Mouse (Mus musculus): ENCODE results near the gene Plet1. TPM values are rescaled to one million over a fixed set of nuclear protein-coding genes. Genes with fewer than 3 reads are reported as not detected.

The Plet1 gene
- polyA plus RNA-seq, 1 experiment: 86.0 TPM

DNA sequence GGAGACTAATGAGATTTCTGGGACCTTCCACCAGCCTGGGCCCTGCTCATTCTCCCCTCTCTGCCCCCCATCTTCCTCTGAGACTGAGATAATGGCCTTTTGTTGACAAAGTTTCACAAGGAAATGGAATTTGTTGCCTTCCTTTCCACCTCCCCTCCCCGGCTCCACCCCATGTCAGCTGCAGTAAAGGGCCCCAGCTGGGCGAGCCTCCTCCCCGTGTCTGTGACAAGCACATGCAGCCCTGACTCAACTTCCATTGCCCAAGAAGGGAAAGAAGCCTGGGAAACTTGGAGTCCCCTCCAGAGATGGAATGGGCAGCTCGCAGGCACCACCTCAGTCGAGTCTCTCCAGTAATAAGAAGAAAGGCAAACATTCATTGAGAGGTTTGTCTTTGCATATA lies 15.5 kb upstream of the Plet1 start:
- DNase-seq: no peak
- Histone ChIP-seq H3K4me3 (ENCODE audit: insufficient read depth, low read depth, low read length) (no peak overlapping the region), H3K36me3 (ENCODE audit: control insufficient read depth, insufficient read depth, low read length) (no peaks in the 10 kb centered on the region), H3K27ac (ENCODE audit: insufficient read depth, low read depth, low read length) (no peak overlapping the region), H3K27me3 (replicated peaks; ENCODE audit: control insufficient read depth, insufficient read depth, low read length) (no peaks in the 10 kb centered on the region), H3K4me1 (ENCODE audit: control insufficient read depth, insufficient read depth, low read length) (0 out of 2 replicates have a peak, but pooled peaks cover 4% of the 10 kb centered on the region)
- WGBS: 40% methylated on average over 5 of the region's 5 CpGs
- no peak for TF ChIP-seq CTCF (conservative IDR thresholded peaks at IDR 0.05; ENCODE audit: insufficient read depth, insufficient read length, low read depth, low read length)
- no peak for TF ChIP-seq POLR2A (IDR thresholded peaks at IDR 0.05; ENCODE audit: low read depth, low read length)

GRCm38 (mm10) chr9:50479476-50479875 lies 14.8 kb upstream of the Plet1 start:
- Histone ChIP-seq H3K4me1 (ENCODE audit: control insufficient read depth, insufficient read depth, low read length) (0 out of 2 replicates have a peak, but pooled peaks cover 4% of the 10 kb centered on the region), H3K36me3 (ENCODE audit: control insufficient read depth, insufficient read depth, low read length) (no peaks in the 10 kb centered on the region), H3K4me3 (ENCODE audit: insufficient read depth, low read depth, low read length) (no peak overlapping the region), H3K27ac (ENCODE audit: insufficient read depth, low read depth, low read length) (no peak overlapping the region), H3K27me3 (replicated peaks; ENCODE audit: control insufficient read depth, insufficient read depth, low read length) (no peaks in the 10 kb centered on the region)
- DNase-seq: no peak
- whole genome bisulfite sequencing: 57% methylated on average over 8 of the region's 8 CpGs
- no peak for TF ChIP-seq POLR2A (IDR thresholded peaks at IDR 0.05; ENCODE audit: low read depth, low read length)
- TF ChIP-seq CTCF (conservative IDR thresholded peaks at IDR 0.05; ENCODE audit: insufficient read depth, insufficient read length, low read depth, low read length): no peak

- H3K4me1 ChIP-seq (ENCODE audit: control insufficient read depth, insufficient read depth, low read length): no peaks in the 10 kb centered on the region
- H3K4me3 ChIP-seq (ENCODE audit: insufficient read depth, low read depth, low read length): no peak overlapping the region
- TF ChIP-seq CTCF (conservative IDR thresholded peaks at IDR 0.05; ENCODE audit: insufficient read depth, insufficient read length, low read depth, low read length) (no peak), POLR2A (IDR thresholded peaks at IDR 0.05; ENCODE audit: low read depth, low read length) (no peak)
- H3K27ac ChIP-seq (ENCODE audit: insufficient read depth, low read depth, low read length): no peak overlapping the region
- no peaks in the 10 kb centered on the region for H3K27me3 ChIP-seq (replicated peaks; ENCODE audit: control insufficient read depth, insufficient read depth, low read length)
- DNase-seq: no peak
- no peaks in the 10 kb centered on the region for H3K36me3 ChIP-seq (ENCODE audit: control insufficient read depth, insufficient read depth, low read length)
- 85% methylated on average over 8 of the region's 8 CpGs for WGBS
These were observed 11.6 kb upstream of the Plet1 start for GRCm38 (mm10) chr9:50482743-50483142.

DNA sequence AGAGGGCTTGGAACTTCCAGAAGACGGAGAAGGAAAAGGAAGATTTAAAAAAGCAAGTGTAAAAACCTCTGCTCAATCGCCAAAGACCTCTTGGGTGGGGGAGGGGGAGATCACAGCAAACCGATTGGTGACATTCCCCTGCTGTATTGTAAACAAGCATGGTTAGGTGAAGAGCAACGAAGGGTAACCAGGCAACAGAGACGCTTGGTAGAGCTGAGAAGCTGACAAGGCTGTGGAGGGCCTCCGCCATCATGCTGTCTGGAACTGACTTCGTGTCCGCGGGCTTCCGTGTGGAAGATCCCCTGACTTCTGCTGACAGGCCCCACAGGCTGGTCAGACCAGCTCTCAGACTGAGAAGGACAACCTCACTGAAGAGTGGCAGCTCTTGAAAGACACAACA lies 8.8 kb upstream of the Plet1 start:
- Histone ChIP-seq H3K36me3 (ENCODE audit: control insufficient read depth, insufficient read depth, low read length) (no peaks in the 10 kb centered on the region), H3K4me3 (ENCODE audit: insufficient read depth, low read depth, low read length) (no peak overlapping the region), H3K27me3 (replicated peaks; ENCODE audit: control insufficient read depth, insufficient read depth, low read length) (no peaks in the 10 kb centered on the region), H3K27ac (ENCODE audit: insufficient read depth, low read depth, low read length) (no peak overlapping the region), H3K4me1 (ENCODE audit: control insufficient read depth, insufficient read depth, low read length) (no peaks in the 10 kb centered on the region)
- WGBS: 27% methylated on average over 10 of the region's 10 CpGs
- no peak for TF ChIP-seq POLR2A (IDR thresholded peaks at IDR 0.05; ENCODE audit: low read depth, low read length)
- no peak for TF ChIP-seq CTCF (conservative IDR thresholded peaks at IDR 0.05; ENCODE audit: insufficient read depth, insufficient read length, low read depth, low read length)
- DNase-seq: no peak

- Histone ChIP-seq H3K4me3 (ENCODE audit: insufficient read depth, low read depth, low read length) (no peak overlapping the region), H3K27ac (ENCODE audit: insufficient read depth, low read depth, low read length) (no peak overlapping the region)
- no peak for TF ChIP-seq CTCF (conservative IDR thresholded peaks at IDR 0.05; ENCODE audit: insufficient read depth, insufficient read length, low read depth, low read length)
- no peak for TF ChIP-seq POLR2A (IDR thresholded peaks at IDR 0.05; ENCODE audit: low read depth, low read length)
These were observed 3.5 kb upstream of the Plet1 start for GRCm38 (mm10) chr9:50490836-50491235.

DNA sequence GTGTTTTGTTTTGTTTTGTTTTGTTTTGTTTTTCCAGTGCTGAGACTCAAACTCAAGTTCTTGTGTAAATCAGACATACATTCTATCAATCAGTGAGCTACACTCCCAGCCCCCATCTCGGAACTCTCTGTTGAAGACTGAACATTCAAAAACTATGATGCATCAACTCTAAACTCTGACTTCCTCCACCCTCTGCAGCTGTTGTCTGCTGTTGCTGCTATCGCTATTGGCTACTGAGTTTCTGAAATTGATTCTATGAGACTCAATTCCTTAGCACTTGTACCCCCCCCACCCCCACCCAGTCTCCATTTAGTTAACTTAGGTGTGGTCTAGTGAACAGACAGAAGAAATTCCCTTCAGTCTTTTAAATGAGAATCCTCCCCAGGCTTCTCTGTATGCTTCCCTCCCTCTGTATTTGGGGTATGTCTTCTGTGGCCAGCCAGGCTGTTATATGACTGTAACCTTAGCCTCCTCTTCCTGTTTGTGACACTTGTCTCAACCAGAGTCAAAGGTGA lies 2.7 kb upstream of the Plet1 start:
- Histone ChIP-seq H3K36me3 (ENCODE audit: control insufficient read depth, insufficient read depth, low read length) (no peaks in the 10 kb centered on the region), H3K27ac (ENCODE audit: insufficient read depth, low read depth, low read length) (no peak overlapping the region), H3K4me3 (ENCODE audit: insufficient read depth, low read depth, low read length) (no peak overlapping the region), H3K4me1 (ENCODE audit: control insufficient read depth, insufficient read depth, low read length) (no peaks in the 10 kb centered on the region), H3K27me3 (replicated peaks; ENCODE audit: control insufficient read depth, insufficient read depth, low read length) (no peaks in the 10 kb centered on the region)
- WGBS: 79% methylated on average over 2 of the region's 2 CpGs
- TF ChIP-seq POLR2A (IDR thresholded peaks at IDR 0.05; ENCODE audit: low read depth, low read length) (no peak), CTCF (conservative IDR thresholded peaks at IDR 0.05; ENCODE audit: insufficient read depth, insufficient read length, low read depth, low read length) (no peak)
- no peak for DNase-seq

More at GRCm38 (mm10) chr9:50490836-50491235, 3.5 kb upstream of the Plet1 start:
- no peak for DNase-seq
- H3K36me3 ChIP-seq (ENCODE audit: control insufficient read depth, insufficient read depth, low read length): no peaks in the 10 kb centered on the region
- H3K27me3 ChIP-seq (replicated peaks; ENCODE audit: control insufficient read depth, insufficient read depth, low read length): no peaks in the 10 kb centered on the region
- H3K4me1 ChIP-seq (ENCODE audit: control insufficient read depth, insufficient read depth, low read length): no peaks in the 10 kb centered on the region

DNA sequence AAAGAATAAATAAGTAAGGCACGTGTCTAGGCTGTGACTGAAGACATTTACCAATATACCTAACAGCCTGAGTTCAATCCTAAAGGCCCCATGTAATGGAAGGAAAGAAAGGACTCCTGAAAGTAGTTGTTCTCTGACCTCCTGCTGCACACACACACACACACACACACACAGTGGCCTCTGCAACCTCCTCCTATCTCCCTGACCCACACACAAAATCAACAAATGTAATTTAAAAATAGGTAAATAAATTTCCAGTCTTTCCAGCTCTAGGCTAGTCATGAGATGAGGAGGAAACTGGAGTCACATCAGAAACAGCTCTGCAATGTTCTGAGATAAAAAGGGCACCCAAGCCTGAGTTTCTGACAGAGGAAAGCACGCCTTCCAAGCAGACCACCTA lies 548 bp upstream of the Plet1 start:
- no peak for DNase-seq
- no peak overlapping the region for H3K4me3 ChIP-seq (ENCODE audit: insufficient read depth, low read depth, low read length)
- no peak overlapping the region; the same call in 1 of the 2 replicates for H3K27ac ChIP-seq (ENCODE audit: insufficient read depth, low read depth, low read length)
- 64% methylated on average over 2 of the region's 2 CpGs for WGBS
- no peaks in the 10 kb centered on the region for H3K36me3 ChIP-seq (ENCODE audit: control insufficient read depth, insufficient read depth, low read length)
- no peaks in the 10 kb centered on the region for H3K4me1 ChIP-seq (ENCODE audit: control insufficient read depth, insufficient read depth, low read length)
- H3K27me3 ChIP-seq (replicated peaks; ENCODE audit: control insufficient read depth, insufficient read depth, low read length): no peaks in the 10 kb centered on the region
- TF ChIP-seq CTCF (conservative IDR thresholded peaks at IDR 0.05; ENCODE audit: insufficient read depth, insufficient read length, low read depth, low read length) (no peak), POLR2A (IDR thresholded peaks at IDR 0.05; ENCODE audit: low read depth, low read length) (no peak)
